Mouse (Mus musculus): ENCODE results near the gene Eed.

GRCm38 (mm10) chr7:89998624-89999006 lies 17.8 kb upstream of the Eed start:
- TF ChIP-seq CTCF (IDR thresholded peaks at IDR 0.05; ENCODE audit: low read depth) (peak; percentile 52; the same call in 1 of the 2 replicates), EP300 (IDR thresholded peaks at IDR 0.05; ENCODE audit: low read depth) (no peak)
